Mouse (Mus musculus): Measurements from ENCODE around the gene Herc2. TPM values are rescaled to one million over a fixed set of nuclear protein-coding genes. Genes with fewer than 3 reads are reported as not detected.

Herc2 gene
- total and polyA plus RNA-seq, 2 experiments from 2014 or later, result 38.4 to 85.4 TPM

GRCm38 (mm10) chr7:56043577-56044266 lies 6.3 kb upstream of the Herc2 start:
- Histone ChIP-seq H3K27me3 (ENCODE audit: insufficient read depth, low read length) (no peaks in the 10 kb centered on the region), H3K4me3 (ENCODE audit: low read depth, low read length) (no peak overlapping the region), H3K4me1 (ENCODE audit: insufficient read depth) (no peaks in the 10 kb centered on the region), H3K27ac (ENCODE audit: low read depth, low read length) (no peak overlapping the region), H3K9ac (no peak overlapping the region), H3K36me3 (ENCODE audit: insufficient read depth) (no peaks in the 10 kb centered on the region), H3K4me2 (ENCODE audit: low read depth) (no peak overlapping the region), H3K9me3 (ENCODE audit: low read length) (no peaks in the 10 kb centered on the region)
- DNase-seq, result no peak
- WGBS, result 67% methylated on average over 4 of the region's 4 CpGs
- ATAC-seq, result no peak
- TF ChIP-seq CTCF (IDR thresholded peaks at IDR 0.05; ENCODE audit: low read depth), result no peak

- H3K36me3 ChIP-seq (ENCODE audit: insufficient read depth), result no peaks in the 10 kb centered on the region
- H3K4me3 ChIP-seq (ENCODE audit: low read depth, low read length), result no peak overlapping the region
- H3K27me3 ChIP-seq (ENCODE audit: insufficient read depth, low read length), result no peaks in the 10 kb centered on the region
- DNase-seq, result no peak
- no peak for ATAC-seq
- H3K9me3 ChIP-seq (ENCODE audit: low read length), result no peaks in the 10 kb centered on the region
- no peak for TF ChIP-seq CTCF (IDR thresholded peaks at IDR 0.05; ENCODE audit: low read depth)
- H3K4me1 ChIP-seq (ENCODE audit: insufficient read depth), result no peaks in the 10 kb centered on the region
- WGBS, result 82% methylated on average over 3 of the region's 3 CpGs
- H3K9ac ChIP-seq, result no peak overlapping the region
- no peak overlapping the region for H3K4me2 ChIP-seq (ENCODE audit: low read depth)
- no peak overlapping the region for H3K27ac ChIP-seq (ENCODE audit: low read depth, low read length)
Observed at GRCm38 (mm10) chr7:56044267-56044629, 5.7 kb upstream of the Herc2 start.

- no peak overlapping the region for H3K9ac ChIP-seq
- TF ChIP-seq CTCF (IDR thresholded peaks at IDR 0.05; ENCODE audit: low read depth), result no peak
- 80% methylated on average over 1 of the region's 1 CpGs for WGBS
- DNase-seq, result no peak
- H3K9me3 ChIP-seq (ENCODE audit: low read length), result no peaks in the 10 kb centered on the region
- no peak for ATAC-seq
- H3K4me1 ChIP-seq (ENCODE audit: insufficient read depth), result peaks cover 6% of the 10 kb centered on the region; the same call in 1 of the 2 replicates
- H3K4me2 ChIP-seq (ENCODE audit: low read depth), result no peak overlapping the region
- no peak overlapping the region for H3K27ac ChIP-seq (ENCODE audit: low read depth, low read length)
- no peak overlapping the region for H3K4me3 ChIP-seq (ENCODE audit: low read depth, low read length)
- H3K36me3 ChIP-seq (ENCODE audit: insufficient read depth), result no peaks in the 10 kb centered on the region
- no peaks in the 10 kb centered on the region for H3K27me3 ChIP-seq (ENCODE audit: insufficient read depth, low read length)
Observed at GRCm38 (mm10) chr7:56047178-56047577, 2.8 kb upstream of the Herc2 start.

- no peak for TF ChIP-seq CTCF (IDR thresholded peaks at IDR 0.05; ENCODE audit: low read depth)
- no peaks in the 10 kb centered on the region for H3K27me3 ChIP-seq (ENCODE audit: insufficient read depth, low read length)
- peak overlapping the region; percentile 85 for H3K27ac ChIP-seq (ENCODE audit: low read depth, low read length)
- H3K36me3 ChIP-seq (ENCODE audit: insufficient read depth), result no peaks in the 10 kb centered on the region
- no peaks in the 10 kb centered on the region for H3K9me3 ChIP-seq (ENCODE audit: low read length)
- under 1% methylated on average over 18 of the region's 18 CpGs for WGBS
- H3K4me1 ChIP-seq (ENCODE audit: insufficient read depth), result peaks cover 6% of the 10 kb centered on the region; the same call in 1 of the 2 replicates
- peak overlapping the region; percentile 57 for H3K4me3 ChIP-seq (ENCODE audit: low read depth, low read length)
- H3K9ac ChIP-seq, result peak overlapping the region; percentile 77
- DNase-seq (peak; percentile 32), ATAC-seq (peak; percentile 21)
- H3K4me2 ChIP-seq (ENCODE audit: low read depth), result peak overlapping the region; percentile 59
Observed at GRCm38 (mm10) chr7:56050487-56050911, 503 bp downstream of the Herc2 start.

- H3K27me3 ChIP-seq (ENCODE audit: insufficient read depth, low read length), result no peaks in the 10 kb centered on the region
Observed at GRCm38 (mm10) chr7:56052996-56053395, 3.0 kb downstream of the Herc2 start.

GRCm38 (mm10) chr7:56055338-56055737 lies 5.3 kb downstream of the Herc2 start:
- no peak for TF ChIP-seq CTCF (IDR thresholded peaks at IDR 0.05; ENCODE audit: low read depth)
- Histone ChIP-seq H3K4me2 (ENCODE audit: low read depth) (no peak overlapping the region), H3K9ac (no peak overlapping the region), H3K9me3 (ENCODE audit: low read length) (no peaks in the 10 kb centered on the region), H3K36me3 (ENCODE audit: insufficient read depth) (peaks cover 9% of the 10 kb centered on the region; the same call in 1 of the 2 replicates), H3K27ac (ENCODE audit: low read depth, low read length) (no peak overlapping the region), H3K27me3 (ENCODE audit: insufficient read depth, low read length) (no peaks in the 10 kb centered on the region), H3K4me1 (ENCODE audit: insufficient read depth) (peaks cover 6% of the 10 kb centered on the region; the same call in 1 of the 2 replicates), H3K4me3 (ENCODE audit: low read depth, low read length) (no peak overlapping the region)
- peak; percentile 76 for ATAC-seq
- WGBS, result 63% methylated on average over 3 of the region's 3 CpGs
- DNase-seq, result peak; percentile 17

More at GRCm38 (mm10) chr7:56052996-56053395, 3.0 kb downstream of the Herc2 start:
- no peak overlapping the region for H3K27ac ChIP-seq (ENCODE audit: low read depth, low read length)
- no peak overlapping the region for H3K4me3 ChIP-seq (ENCODE audit: low read depth, low read length)
- H3K4me1 ChIP-seq (ENCODE audit: insufficient read depth), result peaks cover 6% of the 10 kb centered on the region; the same call in 1 of the 2 replicates
- H3K9ac ChIP-seq, result no peak overlapping the region
- no peak for ATAC-seq
- TF ChIP-seq CTCF (IDR thresholded peaks at IDR 0.05; ENCODE audit: low read depth), result no peak
- no peak overlapping the region for H3K4me2 ChIP-seq (ENCODE audit: low read depth)
- peaks cover 9% of the 10 kb centered on the region; the same call in 1 of the 2 replicates for H3K36me3 ChIP-seq (ENCODE audit: insufficient read depth)
- no peaks in the 10 kb centered on the region for H3K9me3 ChIP-seq (ENCODE audit: low read length)
- no peak for DNase-seq

- ATAC-seq, result no peak
Observed at GRCm38 (mm10) chr7:56064876-56065275, 14.9 kb downstream of the Herc2 start.

More at GRCm38 (mm10) chr7:56064876-56065275, 14.9 kb downstream of the Herc2 start:
- Histone ChIP-seq H3K9me3 (ENCODE audit: low read length) (no peaks in the 10 kb centered on the region), H3K9ac (no peak overlapping the region), H3K27me3 (ENCODE audit: insufficient read depth, low read length) (no peaks in the 10 kb centered on the region), H3K27ac (ENCODE audit: low read depth, low read length) (no peak overlapping the region), H3K36me3 (ENCODE audit: insufficient read depth) (no peaks in the 10 kb centered on the region; the same call in 1 of the 2 replicates), H3K4me3 (ENCODE audit: low read depth, low read length) (no peak overlapping the region), H3K4me1 (ENCODE audit: insufficient read depth) (no peaks in the 10 kb centered on the region), H3K4me2 (ENCODE audit: low read depth) (no peak overlapping the region)
- TF ChIP-seq CTCF (IDR thresholded peaks at IDR 0.05; ENCODE audit: low read depth), result no peak
- 94% methylated on average over 1 of the region's 1 CpGs for WGBS
- DNase-seq, result no peak

All from forebrain, postnatal 0 days (tissue).